Mouse (Mus musculus): ENCODE data around the gene Kctd14.

GRCm38 (mm10) chr7:97492420-97492819 lies 41.3 kb downstream of the Kctd14 start:
- TF ChIP-seq POLR2AphosphoS2 (IDR thresholded peaks at IDR 0.05; ENCODE audit: insufficient read length, low read depth) (no peak), POLR2A (IDR thresholded peaks at IDR 0.05; ENCODE audit: insufficient read length, low read depth) (no peak), MYOD1 (IDR thresholded peaks at IDR 0.05; ENCODE audit: control insufficient read depth in 1 of 3, insufficient read length in 2 of 3, low read depth in 2 of 3) (no peak), CEBPB (IDR thresholded peaks at IDR 0.05; ENCODE audit: insufficient read depth, poor library complexity, severe bottlenecking) (no peak), MAX (IDR thresholded peaks at IDR 0.05; ENCODE audit: low read depth) (no peak), USF1 (IDR thresholded peaks at IDR 0.05; ENCODE audit: low read depth) (no peak), E2F4 (IDR thresholded peaks at IDR 0.05; ENCODE audit: insufficient read depth) (no peak), TCF12 (IDR thresholded peaks at IDR 0.05; ENCODE audit: insufficient read depth, poor library complexity, severe bottlenecking) (no peak), MYOG (IDR thresholded peaks at IDR 0.05; ENCODE audit: control insufficient read depth in 1 of 3, insufficient read depth in 1 of 3, insufficient read length in 2 of 3, low read depth in 2 of 3) (no peak)

Measured in myocyte (in vitro differentiated cells).